Mouse (Mus musculus) bone marrow, adult 2 months (tissue): ENCODE results near the gene Gjc2.

Experiments
- CTCF ChIP-seq: fragments of 200-500 bp; IDR thresholded peaks from 2 replicates; pipeline ENCODE4 v1.5.1; 2011; ENCODE audit warnings: low read length, control low read depth; ENCODE audit not compliant: control insufficient read depth, insufficient read depth
- POLR2A ChIP-seq: fragments of 200-500 bp; IDR thresholded peaks from 2 replicates; pipeline ENCODE4 v1.6.1; 2011; ENCODE audit warnings: low read depth, mild to moderate bottlenecking, control low read depth, low read length, borderline replicate concordance; ENCODE audit not compliant: control insufficient read depth

GRCm38 (mm10) chr11:59151729-59152128 lies 31.3 kb downstream of the Gjc2 start:
- TF ChIP-seq CTCF, result peak; percentile 47; the same call in 1 of the 2 replicates
- no peak for TF ChIP-seq POLR2A
